Mouse (Mus musculus) kidney, postnatal 10 days (tissue): ENCODE data around the gene Crtc2.
A peak's percentile ranks its signal among the peaks of the same experiment; 100 is the strongest.
"Not testable (repeated sequence)": the region's sequence is repeated elsewhere in the genome, so short reads cannot be mapped to it uniquely, and the experiment has no call there.

Experiments used
- DNase-seq: peaks from one replicate; pipeline ENCODE4 v3.0.0; 2021; ENCODE audit warnings: mixed read lengths

The Crtc2 gene

GRCm38 (mm10) chr3:90266901-90267775 is 13.2 kb downstream of the Crtc2 start:
- DNase-seq, result no peak

GRCm38 (mm10) chr3:90268190-90268589 is 14.2 kb downstream of the Crtc2 start:
- DNase-seq, result no peak

DNA sequence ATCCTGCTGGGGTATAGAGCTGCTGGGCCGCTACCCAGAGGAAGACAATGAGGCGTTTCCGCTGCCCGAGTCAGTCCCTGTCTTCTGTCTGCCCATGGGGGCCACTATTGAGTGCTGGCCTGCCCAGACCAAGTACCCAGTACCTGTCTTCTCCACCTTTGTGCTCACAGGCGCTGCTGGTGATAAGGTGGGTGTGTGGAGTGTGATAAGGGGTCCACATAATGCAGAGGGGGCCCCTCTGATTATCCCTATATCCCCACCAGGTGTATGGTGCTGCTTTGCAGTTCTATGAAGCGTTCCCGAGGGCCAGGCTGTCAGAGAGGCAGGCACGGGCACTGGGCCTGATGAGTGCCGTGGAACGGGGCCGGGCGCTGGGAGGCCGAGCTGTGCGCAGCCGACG is 15.0 kb downstream of the Crtc2 start:
- DNase-seq, result no peak

DNA sequence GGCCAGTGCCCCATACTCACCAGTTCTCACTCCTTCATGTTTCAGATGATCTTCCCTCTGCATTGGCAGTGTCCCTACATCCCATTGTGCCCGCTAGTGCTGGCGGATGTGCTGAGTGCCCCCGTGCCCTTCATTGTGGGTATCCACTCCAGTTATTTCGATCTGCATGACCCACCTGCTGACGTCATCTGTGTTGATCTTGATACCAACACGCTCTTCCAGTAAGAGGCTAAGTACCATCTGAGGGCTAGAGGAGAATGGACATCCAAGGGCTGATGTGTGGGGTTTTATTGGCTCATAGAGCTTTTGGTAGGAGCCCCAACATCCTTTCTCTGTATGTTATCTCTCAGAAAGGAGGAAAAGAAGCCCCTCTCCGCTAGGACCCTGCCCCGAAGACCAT is 16.8 kb downstream of the Crtc2 start:
- no peak for DNase-seq

- no peak for DNase-seq
These were observed 18.2 kb downstream of the Crtc2 start for GRCm38 (mm10) chr3:90272170-90272569.

GRCm38 (mm10) chr3:90273855-90274254 is 19.9 kb downstream of the Crtc2 start:
- no peak for DNase-seq

GRCm38 (mm10) chr3:90275286-90275685 is 21.3 kb downstream of the Crtc2 start:
- no peak for DNase-seq

DNA sequence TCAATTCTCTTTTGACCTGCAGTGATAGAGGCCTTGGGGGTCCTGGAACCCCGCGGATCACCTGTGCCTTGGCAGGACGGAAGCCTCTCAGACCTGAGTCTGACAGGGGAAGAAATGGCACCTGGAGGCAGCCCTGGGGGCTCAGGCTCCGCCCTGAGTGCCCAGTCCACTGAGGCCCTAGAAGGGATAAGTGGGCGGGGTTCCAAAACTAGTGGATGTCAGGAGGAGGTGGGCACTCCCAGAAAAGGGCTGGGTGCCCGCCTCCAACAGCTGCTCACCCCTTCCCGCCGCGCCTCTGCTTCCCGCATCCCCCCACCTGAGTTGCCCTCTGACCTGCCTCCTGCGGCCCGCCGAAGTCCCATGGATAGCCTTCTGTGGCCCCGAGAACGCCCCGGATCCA is 22.9 kb downstream of the Crtc2 start:
- no peak for DNase-seq

GRCm38 (mm10) chr3:90277793-90278192 is 23.8 kb downstream of the Crtc2 start:
- no peak for DNase-seq

DNA sequence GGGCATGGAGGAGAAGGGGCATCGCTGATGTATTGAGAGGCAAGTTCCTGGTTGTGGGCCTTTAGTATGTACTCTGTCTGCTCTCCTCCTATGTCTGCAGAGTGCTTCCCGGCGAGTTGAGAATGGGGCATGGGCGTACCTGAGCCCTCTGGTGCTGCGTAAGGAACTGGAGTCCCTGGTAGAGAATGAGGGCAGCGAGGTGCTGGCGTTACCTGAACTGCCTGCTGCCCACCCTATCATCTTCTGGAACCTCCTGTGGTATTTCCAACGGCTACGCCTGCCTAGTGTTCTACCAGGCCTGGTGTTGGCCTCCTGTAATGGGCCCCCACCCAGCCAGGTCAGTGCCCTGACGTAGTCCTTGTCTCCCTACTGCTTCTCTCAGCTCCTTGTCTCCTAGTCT is 24.2 kb downstream of the Crtc2 start:
- no peak for DNase-seq

DNA sequence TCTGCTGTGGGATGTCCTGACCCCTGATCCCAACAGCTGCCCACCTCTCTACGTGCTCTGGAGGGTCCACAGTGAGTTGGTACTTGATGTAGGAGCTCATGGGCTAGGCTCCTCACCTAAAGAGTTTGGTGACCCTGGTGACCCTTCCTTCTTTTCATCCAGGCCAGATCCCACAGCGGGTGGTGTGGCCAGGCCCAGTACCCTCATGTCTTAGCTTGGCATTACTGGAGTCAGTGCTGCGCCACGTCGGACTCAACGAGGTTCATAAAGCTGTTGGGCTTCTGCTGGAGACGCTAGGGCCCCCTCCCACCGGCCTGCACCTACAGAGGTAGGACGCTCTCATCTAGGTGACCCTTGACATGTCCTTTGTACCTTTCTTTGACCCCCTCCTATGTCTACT is 25.3 kb downstream of the Crtc2 start:
- no peak for DNase-seq

GRCm38 (mm10) chr3:90279743-90280142 is 25.8 kb downstream of the Crtc2 start:
- DNase-seq, result no peak

DNA sequence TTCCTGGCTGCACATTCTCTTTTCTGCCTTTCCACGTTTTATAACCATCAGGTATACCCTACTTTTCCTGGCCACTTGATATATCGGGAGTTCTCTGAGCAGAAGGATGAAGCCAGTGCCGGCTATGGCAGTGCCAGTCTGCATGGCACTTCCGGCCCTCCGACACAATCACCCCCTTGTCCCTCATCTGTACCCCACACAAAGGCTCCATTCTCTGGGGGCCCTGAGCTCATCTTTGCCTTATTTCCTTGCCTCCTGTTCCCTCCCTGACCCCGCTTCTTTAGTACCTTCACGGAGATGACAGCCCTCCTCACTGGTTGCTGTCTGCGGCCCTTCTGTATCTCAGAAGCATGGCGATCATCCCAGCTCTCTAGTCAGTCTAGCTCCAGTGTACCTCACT is 26.7 kb downstream of the Crtc2 start:
- DNase-seq, result no peak

GRCm38 (mm10) chr3:90284150-90284549 is 30.2 kb downstream of the Crtc2 start:
- no peak for DNase-seq

DNA sequence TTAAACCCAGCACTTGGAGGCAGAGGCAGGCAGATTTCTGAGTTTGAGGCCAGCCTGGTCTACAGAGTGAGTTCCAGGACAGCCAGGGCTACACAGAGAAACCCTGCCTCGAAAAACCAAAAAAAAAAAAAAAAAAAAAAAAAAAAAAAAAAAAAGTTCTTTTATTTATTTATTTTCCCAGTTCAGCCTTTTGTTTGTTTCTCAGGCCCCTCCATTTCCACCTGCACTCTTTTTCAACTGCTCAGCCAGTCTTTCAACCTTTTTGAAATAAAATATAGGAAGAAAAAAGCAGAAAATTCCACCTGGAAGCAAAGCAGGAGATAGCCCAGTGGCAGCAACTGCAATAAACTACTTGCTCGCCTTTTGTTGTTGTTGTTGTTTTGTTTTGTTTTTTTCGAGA is 35.4 kb downstream of the Crtc2 start:
- DNase-seq, result not testable (repeated sequence)

GRCm38 (mm10) chr3:90290602-90291001 is 36.6 kb downstream of the Crtc2 start:
- no peak for DNase-seq

- no peak for DNase-seq
These were observed 38.0 kb downstream of the Crtc2 start for GRCm38 (mm10) chr3:90291982-90292344.

- DNase-seq, result peak; percentile 99
These were observed 38.6 kb downstream of the Crtc2 start, which contains the start of gene Gatad2b for GRCm38 (mm10) chr3:90292345-90293275. Gene Gatad2b (plus strand): TSS chr3:90293178.

GRCm38 (mm10) chr3:90293352-90294063 is 39.5 kb downstream of the Crtc2 start:
- DNase-seq, result peak; percentile 89

DNA sequence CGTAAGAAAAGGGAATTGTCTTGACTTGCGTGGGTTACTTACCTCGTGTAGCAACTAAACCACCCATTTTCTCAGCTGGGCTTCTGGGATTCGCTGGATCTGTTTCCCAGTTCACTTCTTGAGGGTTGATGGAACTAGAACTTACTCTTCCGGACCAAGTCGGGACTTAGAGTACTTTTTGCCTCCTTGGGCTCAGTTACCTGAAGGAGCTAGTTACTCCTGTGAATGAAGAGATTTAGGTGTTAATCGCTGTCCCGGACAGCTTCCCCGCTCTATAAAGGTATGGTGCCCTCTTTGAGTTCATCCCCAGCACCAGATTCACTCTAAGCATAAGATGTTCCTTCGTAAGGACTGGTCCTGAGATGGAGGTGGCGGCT is 40.1 kb downstream of the Crtc2 start:
- no peak for DNase-seq

GRCm38 (mm10) chr3:90294651-90295050 is 40.7 kb downstream of the Crtc2 start:
- DNase-seq, result no peak

DNA sequence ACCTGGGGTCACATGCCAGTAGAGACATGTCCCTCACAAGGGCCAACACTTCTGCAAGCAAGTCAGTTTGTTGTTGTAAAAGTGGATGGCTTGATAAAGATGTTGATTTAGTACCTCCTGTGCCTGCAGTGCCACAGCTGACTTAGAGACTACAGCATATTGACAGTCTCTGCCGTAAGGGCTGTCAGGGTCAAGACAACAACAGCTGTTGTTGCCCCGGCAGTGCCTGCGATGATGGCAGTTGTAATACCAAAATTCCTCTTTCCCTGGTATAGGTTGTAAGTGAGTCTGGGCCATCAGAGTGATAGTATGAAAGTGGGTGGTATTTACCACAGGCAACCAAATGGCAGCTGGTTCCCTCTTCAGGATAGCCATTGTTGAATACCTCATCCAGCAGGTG is 51.8 kb downstream of the Crtc2 start:
- DNase-seq, result no peak

- DNase-seq, result no peak
These were observed 55.6 kb downstream of the Crtc2 start for GRCm38 (mm10) chr3:90309589-90309988.
